Mouse (Mus musculus) stomach, embryonic 14.5 days (tissue): ENCODE results near the gene Ifnlr1. TPM values are rescaled to one million over a fixed set of nuclear protein-coding genes. Genes with fewer than 3 reads are reported as not detected.

Experiments
- ATAC-seq: fragments of 200-750 bp; cut with Nextera tagmentation; 2 replicates; pipeline ENCODE4 v1.8.0; 2017; ENCODE audit warnings: low read depth, moderate TSS enrichment; ENCODE audit not compliant: insufficient number of reproducible peaks, insufficient read depth, low FRiP score
- H3K27ac ChIP-seq: fragments of 300-500 bp; sonication (generic); 2 replicates; pipeline ENCODE4 v1.5.1; 2014; ENCODE audit warnings: mild to moderate bottlenecking, low read length, moderate library complexity, mixed read lengths
- H3K27me3 ChIP-seq: fragments of 300-500 bp; sonication (generic); 2 replicates; pipeline ENCODE4 v1.6.1; 2014; ENCODE audit warnings: low read length, control low read depth, mixed read lengths; ENCODE audit not compliant: control insufficient read depth, insufficient read depth
- H3K36me3 ChIP-seq: fragments of 300-500 bp; sonication (generic); 2 replicates; pipeline ENCODE4 v1.6.1; 2014; ENCODE audit warnings: mild to moderate bottlenecking, control low read depth, low read length, moderate library complexity, mixed read lengths; ENCODE audit not compliant: control insufficient read depth, insufficient read depth
- H3K4me1 ChIP-seq: fragments of 300-500 bp; sonication (generic); 2 replicates; pipeline ENCODE4 v1.6.1; 2014; ENCODE audit warnings: low read length, control low read depth, mixed read lengths; ENCODE audit not compliant: control insufficient read depth, insufficient read depth
- H3K4me2 ChIP-seq: fragments of 300-500 bp; sonication (generic); replicated peaks from 2 replicates; pipeline ENCODE4 v1.6.1; 2014; ENCODE audit warnings: low read depth, low read length, control low read depth
- H3K4me3 ChIP-seq: fragments of 300-500 bp; sonication (generic); 2 replicates; pipeline ENCODE4 v1.5.1; 2014; ENCODE audit warnings: low read depth, low read length, control low read depth
- H3K9ac ChIP-seq: fragments of 300-500 bp; sonication (generic); replicated peaks from 2 replicates; pipeline ENCODE4 v1.6.1; 2014; ENCODE audit warnings: low read depth, mild to moderate bottlenecking, control low read depth, low read length, moderate library complexity, mixed read lengths
- H3K9me3 ChIP-seq: fragments of 300-500 bp; sonication (generic); 2 replicates; pipeline ENCODE4 v1.6.1; 2016; ENCODE audit warnings: low read depth, low read length, control low read depth; ENCODE audit not compliant: control insufficient read depth
- WGBS: fragments of 180-500 bp; shearing (Covaris S2); extraction: QIAGEN DNeasy Blood & Tissue Kit; methylation state at CpG from one replicate; pipeline ENCODE4 v1.1.7; 2014; 5-methylcytosine and 5-hydroxymethylcytosine counted together
- polyA plus RNA-seq: library from polyadenylated mRNA; unstranded; fragments of >200 nt; fragmentation: Nextera tagmentation; extraction: Ambion mirVana; gene quantifications from 2 replicates; pipeline ENCODE4 v1.2.1, GENCODE M21; 2014

Ifnlr1 gene
- polyA plus RNA-seq, 1 experiment from 2014 or later, result 1.8 TPM

DNA sequence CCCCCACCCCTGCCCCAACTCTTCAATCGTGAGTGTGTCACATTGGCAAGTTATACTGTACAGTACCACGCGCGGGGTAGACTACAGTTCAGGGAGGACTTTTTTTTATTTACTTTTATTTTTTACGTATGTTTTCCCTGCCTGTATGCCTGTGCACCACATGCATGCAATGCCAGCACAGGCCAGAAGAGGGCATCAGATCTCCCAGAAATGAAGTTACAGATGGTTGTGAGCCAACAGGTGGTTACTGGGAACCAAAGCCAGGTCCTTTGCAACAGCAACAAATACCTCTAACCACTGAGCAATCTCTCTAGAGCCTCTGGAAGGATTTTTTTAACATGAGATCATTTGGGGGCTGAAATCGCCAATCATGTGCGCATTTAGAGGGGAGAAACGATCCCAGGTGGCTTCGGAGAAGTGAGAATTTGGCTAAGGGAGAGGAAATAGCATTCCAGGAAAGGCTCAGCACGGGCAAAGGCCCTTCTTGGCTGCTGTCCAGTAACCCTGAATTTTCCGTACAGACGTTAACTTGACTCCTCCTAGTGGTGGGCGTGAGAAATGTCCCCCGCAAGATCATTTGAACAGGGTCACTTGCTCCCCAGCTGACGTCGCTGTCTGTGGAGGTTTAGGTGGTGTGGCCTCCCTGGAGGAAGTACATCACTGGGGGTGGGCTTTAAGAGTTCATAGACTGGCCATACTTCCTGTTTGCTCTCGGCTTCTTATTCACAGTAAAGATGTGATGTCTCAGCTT, 36.6 kb downstream of the Ifnlr1 start:
- Histone ChIP-seq H3K27ac (no peak overlapping the region), H3K36me3 (no peaks in the 10 kb centered on the region), H3K9ac (no peak overlapping the region), H3K4me1 (peaks cover 2% of the 10 kb centered on the region; the same call in 1 of the 2 replicates), H3K4me3 (no peak overlapping the region), H3K27me3 (no peaks in the 10 kb centered on the region), H3K9me3 (no peaks in the 10 kb centered on the region), H3K4me2 (no peak overlapping the region)
- no peak for ATAC-seq
- 73% methylated on average over 17 of the region's 17 CpGs for WGBS

DNA sequence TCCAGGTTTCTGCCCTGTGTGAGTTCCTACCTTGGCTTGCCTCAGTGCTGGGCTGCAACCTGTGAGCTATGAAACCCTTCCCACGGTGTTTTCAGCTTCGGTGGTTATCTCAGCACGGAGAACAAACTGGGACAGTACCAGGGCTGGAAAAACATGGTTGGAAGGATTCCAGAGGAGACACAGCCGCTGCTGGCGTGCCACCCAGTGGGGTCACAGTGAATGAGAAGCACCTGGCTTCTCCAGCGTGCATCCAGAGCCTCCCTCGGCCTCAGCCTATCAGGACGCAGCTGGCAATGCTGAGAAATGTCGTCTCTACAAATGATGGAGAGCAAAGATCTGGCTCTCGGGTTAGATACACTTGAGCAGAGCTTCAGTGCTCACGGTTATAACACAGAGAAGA, 40.3 kb downstream of the Ifnlr1 start:
- Histone ChIP-seq H3K9ac (no peak overlapping the region), H3K36me3 (no peaks in the 10 kb centered on the region), H3K4me2 (no peak overlapping the region), H3K4me1 (peaks cover 10% of the 10 kb centered on the region; the same call in 1 of the 2 replicates), H3K27ac (no peak overlapping the region), H3K9me3 (no peaks in the 10 kb centered on the region), H3K27me3 (no peaks in the 10 kb centered on the region), H3K4me3 (no peak overlapping the region)
- 57% methylated on average over 11 of the region's 11 CpGs for WGBS
- no peak for ATAC-seq

DNA sequence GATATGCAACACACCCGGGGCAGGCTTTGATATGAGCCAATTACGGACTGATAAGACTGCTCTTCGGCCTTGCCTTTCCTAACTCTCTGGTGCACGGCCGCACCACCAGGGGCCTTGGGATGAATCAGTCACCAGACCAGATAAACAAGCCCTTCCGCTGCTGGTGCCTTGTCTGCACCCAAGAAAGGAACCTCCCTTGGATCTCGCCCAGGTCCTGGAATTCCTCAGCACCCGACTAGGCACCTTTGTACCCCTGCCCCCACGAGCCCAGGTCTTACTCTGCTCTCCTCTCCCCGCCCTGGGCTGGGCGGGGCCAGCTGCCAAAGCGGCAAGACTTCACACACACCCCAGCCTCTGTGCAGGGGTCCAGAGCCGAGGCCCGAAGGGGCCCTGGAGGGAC, 41.7 kb downstream of the Ifnlr1 start, which contains the start of gene Il22ra1:
Gene Il22ra1 (plus strand): TSS at position 356 of the 400 bp plus-strand sequence.
- H3K27me3 ChIP-seq, result no peaks in the 10 kb centered on the region
- peak within 1 kb of the TSS; percentile 26 for H3K4me2 ChIP-seq
- peak; percentile 56 for ATAC-seq
- no peak within 1 kb of the TSS for H3K9ac ChIP-seq
- 23% methylated on average over 14 of the region's 14 CpGs for WGBS
- H3K36me3 ChIP-seq, result no peaks in the 10 kb centered on the region
- H3K4me1 ChIP-seq, result peaks cover 10% of the 10 kb centered on the region; the same call in 1 of the 2 replicates
- H3K4me3 ChIP-seq, result no peak within 1 kb of the TSS
- peak within 1 kb of the TSS; percentile 15; the same call in 1 of the 2 replicates for H3K27ac ChIP-seq
- H3K9me3 ChIP-seq, result no peaks in the 10 kb centered on the region

DNA sequence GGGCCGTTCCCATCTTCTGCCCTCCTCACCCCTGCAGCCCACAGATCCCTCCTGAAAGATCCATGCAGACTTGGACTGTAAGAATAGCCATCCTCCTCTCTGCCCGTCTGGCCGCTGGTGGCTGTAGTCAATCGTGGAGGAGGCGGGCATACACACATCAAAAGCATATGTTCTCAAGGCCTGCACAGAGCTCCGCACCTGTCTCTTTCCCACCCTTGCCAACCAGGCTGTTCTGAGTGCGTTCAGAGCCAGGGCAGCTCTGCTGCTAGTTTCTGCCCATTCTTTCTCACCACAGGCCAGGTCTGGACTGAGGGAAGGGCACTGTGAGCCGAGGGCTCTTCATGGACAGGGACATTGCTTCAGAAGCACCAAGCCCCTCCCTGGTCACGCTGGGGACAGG, 44.1 kb downstream of the Ifnlr1 start:
- Histone ChIP-seq H3K36me3 (no peaks in the 10 kb centered on the region), H3K4me3 (no peak overlapping the region), H3K27ac (no peak overlapping the region), H3K4me2 (no peak overlapping the region), H3K4me1 (peaks cover 10% of the 10 kb centered on the region; the same call in 1 of the 2 replicates), H3K27me3 (no peaks in the 10 kb centered on the region), H3K9me3 (peaks cover 4% of the 10 kb centered on the region; the same call in 1 of the 2 replicates), H3K9ac (no peak overlapping the region)
- 84% methylated on average over 9 of the region's 9 CpGs for WGBS
- no peak for ATAC-seq

GRCm38 (mm10) chr4:135730951-135731350, 44.9 kb downstream of the Ifnlr1 start:
- no peak for ATAC-seq
- no peak overlapping the region for H3K9ac ChIP-seq
- H3K27me3 ChIP-seq, result no peaks in the 10 kb centered on the region
- peaks cover 10% of the 10 kb centered on the region; the same call in 1 of the 2 replicates for H3K4me1 ChIP-seq
- WGBS, result 84% methylated on average over 8 of the region's 8 CpGs
- H3K9me3 ChIP-seq, result peaks cover 4% of the 10 kb centered on the region; the same call in 1 of the 2 replicates
- H3K36me3 ChIP-seq, result no peaks in the 10 kb centered on the region
- no peak overlapping the region for H3K4me3 ChIP-seq
- H3K27ac ChIP-seq, result no peak overlapping the region
- no peak overlapping the region for H3K4me2 ChIP-seq

GRCm38 (mm10) chr4:135733901-135734300, 47.8 kb downstream of the Ifnlr1 start:
- H3K4me2 ChIP-seq, result no peak overlapping the region
- no peak overlapping the region for H3K4me3 ChIP-seq
- H3K4me1 ChIP-seq, result 0 out of 2 replicates have a peak, but pooled peaks cover 3% of the 10 kb centered on the region
- no peak overlapping the region for H3K27ac ChIP-seq
- H3K27me3 ChIP-seq, result no peaks in the 10 kb centered on the region
- ATAC-seq, result no peak
- H3K9me3 ChIP-seq, result peaks cover 4% of the 10 kb centered on the region; the same call in 1 of the 2 replicates
- 95% methylated on average over 14 of the region's 14 CpGs for WGBS
- H3K36me3 ChIP-seq, result no peaks in the 10 kb centered on the region
- no peak overlapping the region for H3K9ac ChIP-seq

- no peak for ATAC-seq
- Histone ChIP-seq H3K4me2 (no peak overlapping the region), H3K9ac (no peak overlapping the region), H3K4me3 (no peak overlapping the region), H3K36me3 (no peaks in the 10 kb centered on the region), H3K9me3 (peaks cover 4% of the 10 kb centered on the region; the same call in 1 of the 2 replicates), H3K27me3 (no peaks in the 10 kb centered on the region), H3K4me1 (no peaks in the 10 kb centered on the region), H3K27ac (no peak overlapping the region)
- 69% methylated on average over 3 of the region's 3 CpGs for WGBS
Measured at GRCm38 (mm10) chr4:135736903-135737302, 50.8 kb downstream of the Ifnlr1 start.

GRCm38 (mm10) chr4:135738237-135738636, 52.1 kb downstream of the Ifnlr1 start:
- H3K36me3 ChIP-seq, result no peaks in the 10 kb centered on the region
- H3K4me2 ChIP-seq, result no peak overlapping the region
- no peak overlapping the region for H3K9ac ChIP-seq
- no peaks in the 10 kb centered on the region for H3K27me3 ChIP-seq
- no peaks in the 10 kb centered on the region for H3K4me1 ChIP-seq
- no peak overlapping the region for H3K4me3 ChIP-seq
- 41% methylated on average over 5 of the region's 5 CpGs for WGBS
- peaks cover 4% of the 10 kb centered on the region; the same call in 1 of the 2 replicates for H3K9me3 ChIP-seq
- ATAC-seq, result no peak
- no peak overlapping the region for H3K27ac ChIP-seq
